Mouse (Mus musculus): ENCODE results near the gene Acer2.

DNA sequence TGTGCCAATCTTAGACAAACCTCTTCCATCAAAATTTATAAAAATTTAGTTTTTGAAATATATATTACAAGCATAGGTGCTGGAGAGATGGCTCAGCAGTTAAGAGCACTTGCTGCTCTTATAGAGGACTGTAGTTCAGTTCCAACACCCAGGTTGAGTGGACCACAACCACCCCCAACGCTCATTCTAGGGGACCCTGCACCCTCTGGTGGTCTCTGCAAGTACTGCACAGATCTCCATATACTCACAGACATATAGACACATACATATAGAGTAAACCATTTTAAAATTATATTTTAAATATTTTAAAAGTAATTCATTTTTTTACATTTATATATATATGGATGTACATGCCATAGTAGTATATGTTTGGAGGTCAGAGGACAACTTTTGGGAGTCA is 41.9 kb downstream of the Acer2 start:
- TF ChIP-seq HCFC1 (IDR thresholded peaks at IDR 0.05; ENCODE audit: borderline replicate concordance, insufficient read depth, low read length) (no peak), ZC3H11A (IDR thresholded peaks at IDR 0.05; ENCODE audit: borderline replicate concordance, low read depth, low read length) (peak; percentile 39; the same call in 1 of the 2 replicates), MAFK (IDR thresholded peaks at IDR 0.05; ENCODE audit: insufficient read depth, low read depth, low read length) (no peak), CHD2 (IDR thresholded peaks at IDR 0.05; ENCODE audit: low read depth, low read length) (no peak), ZNF384 (IDR thresholded peaks at IDR 0.05; ENCODE audit: low read depth, low read length) (no peak)
